10 mouse cellular contexts compared by ENCODE assay signal in the genomic region with DNA sequence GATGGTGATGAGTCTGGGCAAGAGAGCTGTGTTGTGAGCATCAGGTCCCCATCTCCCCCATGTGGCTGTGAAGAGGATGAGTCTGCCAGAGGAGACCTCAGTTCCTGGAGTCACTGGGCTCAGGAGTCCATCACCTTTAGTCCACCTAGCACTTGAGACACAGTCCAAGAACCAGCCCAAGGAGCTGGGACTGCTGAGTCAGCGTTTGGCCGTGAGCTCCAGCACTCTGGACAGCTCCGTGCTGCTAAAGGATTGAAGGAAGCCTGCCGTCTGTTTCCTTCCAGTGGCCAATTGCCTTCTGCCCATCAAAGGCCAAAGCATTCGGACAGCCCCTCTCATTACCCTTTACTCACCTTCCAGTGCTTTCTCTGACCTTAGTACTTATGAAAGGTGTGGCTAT. TPM values are rescaled to one million over a fixed set of nuclear protein-coding genes. Genes with fewer than 3 reads are reported as not detected.
DNase-seq lines count a peak whose midpoint lies in the region; ATAC-seq and TF ChIP-seq lines count a peak whose summit lies in the region.
"Had no signal": no experiment of that assay in that cellular context is flagged by ENCODE, and none has a peak within 500 bp of the region (broad histone marks: within the 10 kb centered on the region; RNA-seq: fewer than 3 reads in every experiment).

No protein-coding gene starts in this region.

- no peaks in the 10 kb centered on the region for H3K27me3 ChIP-seq in heart, embryonic 11.5 days (ENCODE audit: control insufficient read depth, insufficient read depth, low read length)
- no peaks in the 10 kb centered on the region for H3K27me3 ChIP-seq in hindbrain, postnatal 0 days (ENCODE audit: insufficient read depth, low read length)
- H3K27me3 ChIP-seq in intestine, embryonic 15.5 days (replicated peaks): no peaks in the 10 kb centered on the region
- H3K27me3 ChIP-seq: heart, embryonic 13.5 days had no signal

- 14% methylated on average over 5 of the region's 5 CpGs for WGBS in heart, embryonic 11.5 days (ENCODE audit: insufficient replicate concordance)
- WGBS in hindbrain, postnatal 0 days: 23% methylated on average over 5 of the region's 5 CpGs
- 7% methylated on average over 5 of the region's 5 CpGs for WGBS in intestine, embryonic 15.5 days

- no peak for ATAC-seq in heart, embryonic 11.5 days (replicated peaks; ENCODE audit: insufficient number of reproducible peaks, low FRiP score, low TSS enrichment)
- ATAC-seq in hindbrain, postnatal 0 days: no peak
- no peak for ATAC-seq in intestine, embryonic 15.5 days

- no peaks in the 10 kb centered on the region for H3K9me3 ChIP-seq in heart, embryonic 11.5 days (replicated peaks; ENCODE audit: control insufficient read depth, low read length)
- no peaks in the 10 kb centered on the region for H3K9me3 ChIP-seq in hindbrain, postnatal 0 days (ENCODE audit: low read length)
- H3K9me3 ChIP-seq in intestine, embryonic 15.5 days: no peaks in the 10 kb centered on the region
- H3K9me3 ChIP-seq: heart, embryonic 13.5 days had no signal

- H3K27ac ChIP-seq in heart, embryonic 11.5 days (ENCODE audit: low read depth, low read length): no peak overlapping the region
- no peak overlapping the region for H3K27ac ChIP-seq in hindbrain, postnatal 0 days
- H3K27ac ChIP-seq in intestine, embryonic 15.5 days: no peak overlapping the region
- H3K27ac ChIP-seq: heart, embryonic 13.5 days had no signal

- intact Hi-C loops in heart, postnatal 10 days (cut with DNase I): no loop called here

- H3K9ac ChIP-seq in heart, embryonic 11.5 days (ENCODE audit: low read depth, low read length): no peak overlapping the region
- H3K9ac ChIP-seq in hindbrain, postnatal 0 days (replicated peaks; ENCODE audit: low read length): no peak overlapping the region
- no peak overlapping the region for H3K9ac ChIP-seq in intestine, embryonic 15.5 days
- H3K9ac ChIP-seq: heart, embryonic 13.5 days had no signal

- no peaks in the 10 kb centered on the region for H3K36me3 ChIP-seq in heart, embryonic 11.5 days (ENCODE audit: control insufficient read depth, insufficient read depth, low read length)
- no peaks in the 10 kb centered on the region for H3K36me3 ChIP-seq in hindbrain, postnatal 0 days (ENCODE audit: insufficient read depth, low read length)
- no peaks in the 10 kb centered on the region for H3K36me3 ChIP-seq in intestine, embryonic 15.5 days
- H3K36me3 ChIP-seq: heart, embryonic 13.5 days had no signal

- H3K4me1 ChIP-seq in heart, embryonic 11.5 days (ENCODE audit: control insufficient read depth, insufficient read depth, low read length): no peaks in the 10 kb centered on the region
- no peaks in the 10 kb centered on the region for H3K4me1 ChIP-seq in hindbrain, postnatal 0 days (ENCODE audit: insufficient read depth, low read length)
- H3K4me1 ChIP-seq in intestine, embryonic 15.5 days (replicated peaks): no peaks in the 10 kb centered on the region
- H3K4me1 ChIP-seq: heart, embryonic 13.5 days had no signal

- peak; percentile 35 to 67 for DNase-seq in heart, postnatal 10 days
- DNase-seq in ovary, postnatal 10 days (ENCODE audit: low spot score): peak; percentile 18
- no peak for DNase-seq in ovary, adult 18-20 months (ENCODE audit: low spot score)
- peak; percentile 44 for DNase-seq in hindbrain, postnatal 0 days (ENCODE audit: low spot score)
- DNase-seq in testis, postnatal 10 days (ENCODE audit: low spot score): peak; percentile 78
- DNase-seq in layer of hippocampus, adult 9-10 months (ENCODE audit: low spot score): no peak

- TF ChIP-seq CTCF in hindbrain, postnatal 0 days (IDR thresholded peaks at IDR 0.05; ENCODE audit: low read depth): peak; percentile 32

- H3K4me3 ChIP-seq in heart, embryonic 11.5 days (ENCODE audit: low read depth, low read length): no peak overlapping the region
- no peak overlapping the region for H3K4me3 ChIP-seq in hindbrain, postnatal 0 days (ENCODE audit: low read length)
- no peak overlapping the region for H3K4me3 ChIP-seq in intestine, embryonic 15.5 days (replicated peaks)
- H3K4me3 ChIP-seq: heart, embryonic 13.5 days had no signal

- no peak overlapping the region for H3K4me2 ChIP-seq in heart, embryonic 11.5 days
- H3K4me2 ChIP-seq in hindbrain, postnatal 0 days (ENCODE audit: low read depth, low read length): no peak overlapping the region
- no peak overlapping the region for H3K4me2 ChIP-seq in intestine, embryonic 15.5 days (replicated peaks)
- H3K4me2 ChIP-seq: heart, embryonic 13.5 days had no signal

RNA-seq across cellular contexts. Expression of a gene that starts 12.1 kb away (rescaled TPM):
- total RNA-seq in heart, postnatal 10 days (2021): not detected
- polyA plus RNA-seq in heart, embryonic 11.5 days (2014; fragmentation: Nextera tagmentation; extraction: Ambion mirVana): not detected in 2 replicates
- not detected in 2 replicates for total RNA-seq in hindbrain, postnatal 0 days (2014; rRNA removed)
- not detected in 2 replicates for polyA plus RNA-seq in hindbrain, postnatal 0 days (2015; fragmentation: Nextera tagmentation; extraction: Ambion mirVana)
- polyA plus RNA-seq in intestine, embryonic 15.5 days (2015; fragmentation: Nextera tagmentation; extraction: Ambion mirVana): not detected in 2 replicates
- total RNA-seq: left cerebral cortex, postnatal 25 days had no signal
- polyA plus RNA-seq: heart, embryonic 13.5 days had no signal

Comparison
In these comparisons a context has a peak if more than half of its experiments do, and no peak if none do; other contexts are left out.
1. DNase-seq: peak in heart, postnatal 10 days (2 of 2), ovary, postnatal 10 days (single experiment), hindbrain, postnatal 0 days (single experiment) and testis, postnatal 10 days (single experiment); none in ovary, adult 18-20 months (single experiment) and layer of hippocampus, adult 9-10 months (single experiment).